Mouse (Mus musculus) G1E (cell line): ENCODE data around the gene Gpr4.

Source experiments
- CTCF ChIP-seq: IDR thresholded peaks from 2 replicates; pipeline ENCODE4 v1.5.1; 2012; ENCODE audit warnings: low read depth, low read length, inconsistent platforms, mixed read lengths
- TAL1 ChIP-seq: conservative IDR thresholded peaks from 2 replicates; pipeline ENCODE4 v1.6.1; 2012; ENCODE audit warnings: low read depth, low read length, inconsistent platforms, mixed read lengths

GRCm38 (mm10) chr7:19178443-19179092 lies 33.8 kb upstream of the Gpr4 start:
- TF ChIP-seq CTCF (peak; percentile 64), TAL1 (no peak)
